Mouse (Mus musculus): ENCODE data around the gene Aldh1a3. TPM values are rescaled to one million over a fixed set of nuclear protein-coding genes. Genes with fewer than 3 reads are reported as not detected.

Gene Aldh1a3
- polyA plus RNA-seq, 1 experiment from 2014 or later: 2.9 TPM

DNA sequence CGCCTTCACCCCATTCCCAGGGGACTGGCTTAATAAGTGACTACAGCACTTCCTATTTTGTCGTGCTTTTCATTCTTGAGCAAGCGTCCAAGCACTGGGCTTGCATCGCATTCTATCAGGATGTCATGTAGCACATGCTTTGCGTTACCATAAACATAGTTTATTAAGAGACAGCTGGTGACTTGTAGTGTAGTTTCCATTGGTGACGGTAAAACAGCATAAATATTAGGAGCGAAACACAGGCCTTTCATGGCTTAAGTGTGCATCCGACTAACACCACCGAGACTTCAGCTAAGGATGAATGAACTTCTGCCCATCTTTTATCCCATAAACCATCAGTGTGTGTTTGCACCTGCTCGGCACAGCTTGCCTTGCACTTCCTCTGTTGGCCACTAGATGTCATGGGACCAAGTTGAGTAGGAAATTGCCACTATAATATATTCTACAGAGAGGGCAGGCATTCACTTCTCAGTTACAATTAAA, 7.2 kb upstream of the Aldh1a3 start:
- no peak overlapping the region for H3K27ac ChIP-seq (ENCODE audit: low read depth, low read length)
- ATAC-seq (replicated peaks; ENCODE audit: low FRiP score): no peak
- DNase-seq (ENCODE audit: low spot score): no peak
- H3K4me1 ChIP-seq (replicated peaks; ENCODE audit: control insufficient read depth, insufficient read depth, low read length): no peaks in the 10 kb centered on the region
- H3K27me3 ChIP-seq (replicated peaks; ENCODE audit: control insufficient read depth, insufficient read depth, low read length): peaks cover 6% of the 10 kb centered on the region
- H3K4me2 ChIP-seq: no peak overlapping the region
- H3K9me3 ChIP-seq (ENCODE audit: control insufficient read depth, low read length): no peaks in the 10 kb centered on the region
- no peak overlapping the region for H3K9ac ChIP-seq (ENCODE audit: low read depth, low read length)
- H3K36me3 ChIP-seq (ENCODE audit: control insufficient read depth, insufficient read depth, low read length): no peaks in the 10 kb centered on the region
- H3K4me3 ChIP-seq (ENCODE audit: low read depth, low read length): no peak overlapping the region
- WGBS: 46% methylated on average over 10 of the region's 10 CpGs

DNA sequence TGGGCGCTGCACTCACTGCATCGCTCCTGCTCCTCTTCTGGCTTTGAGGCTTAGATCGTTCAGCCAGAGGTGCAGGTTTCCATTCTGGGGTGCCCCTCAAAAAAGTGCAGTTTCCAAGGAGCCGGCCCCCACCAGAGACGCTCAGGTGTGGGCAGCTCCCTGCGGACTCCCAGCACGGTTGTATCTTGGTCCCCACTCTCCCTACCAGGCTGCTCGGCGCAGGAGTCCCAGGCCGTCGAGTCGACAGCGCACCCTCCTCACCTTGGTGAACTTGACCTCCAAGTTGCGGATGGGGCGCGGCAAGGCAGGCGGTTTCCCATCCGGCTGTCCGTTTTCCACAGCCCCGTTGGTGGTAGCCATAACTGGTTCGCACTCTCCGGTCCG, 272 bp downstream of the Aldh1a3 start:
- WGBS: 4% methylated on average over 23 of the region's 23 CpGs

DNA sequence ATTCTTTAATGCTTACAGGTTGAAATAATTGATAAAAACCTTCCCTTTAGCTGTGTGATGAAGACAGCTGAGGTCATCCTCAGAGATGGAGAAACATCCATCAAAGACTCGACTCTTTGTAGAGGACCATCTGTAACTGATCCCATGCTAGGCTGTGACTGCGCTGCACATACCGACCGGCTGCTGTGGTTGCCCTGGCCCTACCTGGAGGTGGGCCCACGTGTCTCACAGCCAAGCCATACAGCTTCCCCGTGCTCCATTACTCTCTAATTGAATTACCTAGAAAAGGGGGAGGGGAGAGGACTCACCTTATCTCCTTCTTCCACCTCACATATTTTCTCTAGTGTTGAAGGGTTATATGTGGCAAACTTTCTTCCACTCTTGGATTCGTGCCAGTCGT, 5.4 kb downstream of the Aldh1a3 start:
- no peak for DNase-seq (ENCODE audit: low spot score)
- peaks cover 29% of the 10 kb centered on the region for H3K27me3 ChIP-seq (replicated peaks; ENCODE audit: control insufficient read depth, insufficient read depth, low read length)
- no peak for ATAC-seq (replicated peaks; ENCODE audit: low FRiP score)
- H3K4me3 ChIP-seq (ENCODE audit: low read depth, low read length): no peak overlapping the region
- H3K27ac ChIP-seq (ENCODE audit: low read depth, low read length): no peak overlapping the region
- WGBS: 66% methylated on average over 8 of the region's 8 CpGs
- peaks cover 2% of the 10 kb centered on the region; the same call in 1 of the 2 replicates for H3K4me1 ChIP-seq (replicated peaks; ENCODE audit: control insufficient read depth, insufficient read depth, low read length)
- H3K9ac ChIP-seq (ENCODE audit: low read depth, low read length): no peak overlapping the region
- H3K9me3 ChIP-seq (ENCODE audit: control insufficient read depth, low read length): no peaks in the 10 kb centered on the region
- H3K36me3 ChIP-seq (ENCODE audit: control insufficient read depth, insufficient read depth, low read length): no peaks in the 10 kb centered on the region
- no peak overlapping the region for H3K4me2 ChIP-seq

More for the DNA sequence above, 272 bp downstream of the Aldh1a3 start:
- H3K4me3 ChIP-seq (ENCODE audit: low read depth, low read length): peak overlapping the region; percentile 50
- no peaks in the 10 kb centered on the region for H3K9me3 ChIP-seq (ENCODE audit: control insufficient read depth, low read length)
- no peak overlapping the region for H3K27ac ChIP-seq (ENCODE audit: low read depth, low read length)
- peak overlapping the region; percentile 73 for H3K4me2 ChIP-seq
- peaks cover 6% of the 10 kb centered on the region; the same call in 1 of the 2 replicates for H3K4me1 ChIP-seq (replicated peaks; ENCODE audit: control insufficient read depth, insufficient read depth, low read length)
- no peak overlapping the region for H3K9ac ChIP-seq (ENCODE audit: low read depth, low read length)
- H3K27me3 ChIP-seq (replicated peaks; ENCODE audit: control insufficient read depth, insufficient read depth, low read length): peaks cover 62% of the 10 kb centered on the region
- ATAC-seq (replicated peaks; ENCODE audit: low FRiP score) (no peak), DNase-seq (ENCODE audit: low spot score) (no peak)
- H3K36me3 ChIP-seq (ENCODE audit: control insufficient read depth, insufficient read depth, low read length): no peaks in the 10 kb centered on the region

DNA sequence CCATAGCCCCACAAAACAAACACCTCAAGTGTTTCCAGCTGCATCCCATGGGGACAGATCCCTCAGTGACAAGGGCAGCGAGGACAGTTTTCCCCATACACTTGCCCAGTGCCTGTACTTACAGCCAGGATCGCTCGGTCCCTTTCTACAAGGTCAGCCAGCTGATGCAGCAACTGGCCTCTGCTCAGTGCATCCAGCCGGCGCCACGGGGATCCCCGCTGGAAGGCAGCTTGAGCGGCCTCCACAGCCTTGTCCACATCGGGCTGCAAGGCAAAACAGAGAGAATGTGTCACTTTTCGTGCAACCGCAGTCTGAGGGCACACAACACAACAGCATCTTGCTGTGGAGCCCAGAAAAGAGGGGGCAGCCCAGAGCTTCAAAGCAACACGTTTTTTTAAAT, 8.3 kb downstream of the Aldh1a3 start:
- no peak for ATAC-seq (replicated peaks; ENCODE audit: low FRiP score)
- H3K4me1 ChIP-seq (replicated peaks; ENCODE audit: control insufficient read depth, insufficient read depth, low read length): no peaks in the 10 kb centered on the region
- 49% methylated on average over 12 of the region's 12 CpGs for WGBS
- H3K4me3 ChIP-seq (ENCODE audit: low read depth, low read length): no peak overlapping the region
- no peak overlapping the region for H3K9ac ChIP-seq (ENCODE audit: low read depth, low read length)
- H3K27ac ChIP-seq (ENCODE audit: low read depth, low read length): no peak overlapping the region
- H3K9me3 ChIP-seq (ENCODE audit: control insufficient read depth, low read length): no peaks in the 10 kb centered on the region
- no peak for DNase-seq (ENCODE audit: low spot score)
- H3K36me3 ChIP-seq (ENCODE audit: control insufficient read depth, insufficient read depth, low read length): no peaks in the 10 kb centered on the region
- peaks cover 2% of the 10 kb centered on the region; the same call in 1 of the 2 replicates for H3K27me3 ChIP-seq (replicated peaks; ENCODE audit: control insufficient read depth, insufficient read depth, low read length)
- no peak overlapping the region for H3K4me2 ChIP-seq

DNA sequence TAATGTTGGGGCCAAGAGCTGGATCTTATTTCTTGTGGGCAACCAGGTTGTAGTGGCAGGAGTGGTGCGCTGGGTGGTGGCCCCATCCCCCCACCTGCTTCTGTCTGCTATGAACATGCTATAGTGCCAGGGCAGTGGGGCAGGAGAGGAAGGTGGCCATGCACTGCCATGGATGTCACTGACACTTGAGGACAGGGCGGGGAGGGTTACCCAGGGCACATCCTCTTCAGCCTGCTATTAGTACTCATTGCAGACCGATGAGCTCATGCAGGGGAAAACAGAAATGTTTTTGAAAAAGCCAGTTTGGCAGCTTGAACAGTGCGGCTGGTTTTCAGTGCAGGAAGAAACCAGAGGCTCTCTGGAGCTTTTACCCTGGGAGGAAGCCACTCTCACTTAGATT, 10.5 kb downstream of the Aldh1a3 start:
- Histone ChIP-seq H3K27ac (ENCODE audit: low read depth, low read length) (no peak overlapping the region), H3K27me3 (replicated peaks; ENCODE audit: control insufficient read depth, insufficient read depth, low read length) (no peaks in the 10 kb centered on the region), H3K4me2 (no peak overlapping the region), H3K4me1 (replicated peaks; ENCODE audit: control insufficient read depth, insufficient read depth, low read length) (no peaks in the 10 kb centered on the region), H3K9me3 (ENCODE audit: control insufficient read depth, low read length) (no peaks in the 10 kb centered on the region), H3K36me3 (ENCODE audit: control insufficient read depth, insufficient read depth, low read length) (no peaks in the 10 kb centered on the region), H3K9ac (ENCODE audit: low read depth, low read length) (no peak overlapping the region), H3K4me3 (ENCODE audit: low read depth, low read length) (no peak overlapping the region)
- DNase-seq (ENCODE audit: low spot score): no peak
- WGBS: 82% methylated on average over 4 of the region's 4 CpGs
- no peak for ATAC-seq (replicated peaks; ENCODE audit: low FRiP score)

DNA sequence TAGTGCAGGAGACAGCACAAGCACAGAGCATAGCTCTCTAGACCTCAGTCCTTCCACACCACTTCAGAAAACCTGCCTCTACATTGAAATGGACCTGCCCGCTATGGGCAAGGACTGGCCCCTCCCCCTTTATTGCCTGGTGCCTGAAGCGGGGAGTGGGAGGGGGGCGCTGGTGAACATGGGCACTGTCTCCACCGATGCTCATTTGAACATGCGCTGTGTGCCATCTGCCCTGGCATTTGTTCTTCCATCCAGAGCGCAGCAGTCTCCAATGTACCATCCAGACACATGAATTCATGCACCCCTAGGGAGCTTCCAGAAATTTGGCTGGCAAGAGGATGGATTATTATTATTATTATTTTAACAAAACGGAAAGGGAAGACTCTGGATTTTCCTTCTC, 14.2 kb downstream of the Aldh1a3 start:
- 82% methylated on average over 7 of the region's 7 CpGs for WGBS
- DNase-seq (ENCODE audit: low spot score) (no peak), ATAC-seq (replicated peaks; ENCODE audit: low FRiP score) (no peak)
- Histone ChIP-seq H3K4me1 (replicated peaks; ENCODE audit: control insufficient read depth, insufficient read depth, low read length) (no peaks in the 10 kb centered on the region), H3K9me3 (ENCODE audit: control insufficient read depth, low read length) (no peaks in the 10 kb centered on the region), H3K36me3 (ENCODE audit: control insufficient read depth, insufficient read depth, low read length) (no peaks in the 10 kb centered on the region), H3K27ac (ENCODE audit: low read depth, low read length) (no peak overlapping the region), H3K4me3 (ENCODE audit: low read depth, low read length) (no peak overlapping the region), H3K9ac (ENCODE audit: low read depth, low read length) (no peak overlapping the region), H3K4me2 (no peak overlapping the region), H3K27me3 (replicated peaks; ENCODE audit: control insufficient read depth, insufficient read depth, low read length) (no peaks in the 10 kb centered on the region)

DNA sequence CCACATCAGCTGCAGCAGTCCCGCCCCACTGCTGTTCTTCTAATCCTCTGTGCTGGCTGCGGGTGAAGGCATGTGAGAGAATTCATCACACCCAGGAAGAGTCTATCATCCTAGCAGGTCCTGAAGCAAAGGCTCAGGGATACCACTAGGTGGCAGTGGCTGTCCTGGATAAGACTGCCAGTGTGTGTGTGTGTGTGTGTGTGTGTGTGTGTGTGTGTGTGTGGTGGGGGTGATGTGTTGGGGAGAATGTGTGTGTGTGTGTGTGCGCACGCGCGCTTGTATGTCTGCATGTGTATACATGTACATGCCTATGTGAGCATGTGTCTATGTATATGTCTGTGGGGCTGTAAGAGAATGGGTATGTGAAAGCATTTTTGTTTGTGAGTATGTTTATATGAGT, 17.9 kb downstream of the Aldh1a3 start:
- no peak overlapping the region for H3K4me3 ChIP-seq (ENCODE audit: low read depth, low read length)
- H3K27me3 ChIP-seq (replicated peaks; ENCODE audit: control insufficient read depth, insufficient read depth, low read length): no peaks in the 10 kb centered on the region
- no peaks in the 10 kb centered on the region; the same call in 1 of the 2 replicates for H3K4me1 ChIP-seq (replicated peaks; ENCODE audit: control insufficient read depth, insufficient read depth, low read length)
- H3K4me2 ChIP-seq: no peak overlapping the region
- no peak for ATAC-seq (replicated peaks; ENCODE audit: low FRiP score)
- H3K36me3 ChIP-seq (ENCODE audit: control insufficient read depth, insufficient read depth, low read length): no peaks in the 10 kb centered on the region
- 62% methylated on average over 6 of the region's 6 CpGs for WGBS
- DNase-seq (ENCODE audit: low spot score): no peak
- no peaks in the 10 kb centered on the region for H3K9me3 ChIP-seq (ENCODE audit: control insufficient read depth, low read length)
- H3K27ac ChIP-seq (ENCODE audit: low read depth, low read length): no peak overlapping the region
- H3K9ac ChIP-seq (ENCODE audit: low read depth, low read length): no peak overlapping the region

DNA sequence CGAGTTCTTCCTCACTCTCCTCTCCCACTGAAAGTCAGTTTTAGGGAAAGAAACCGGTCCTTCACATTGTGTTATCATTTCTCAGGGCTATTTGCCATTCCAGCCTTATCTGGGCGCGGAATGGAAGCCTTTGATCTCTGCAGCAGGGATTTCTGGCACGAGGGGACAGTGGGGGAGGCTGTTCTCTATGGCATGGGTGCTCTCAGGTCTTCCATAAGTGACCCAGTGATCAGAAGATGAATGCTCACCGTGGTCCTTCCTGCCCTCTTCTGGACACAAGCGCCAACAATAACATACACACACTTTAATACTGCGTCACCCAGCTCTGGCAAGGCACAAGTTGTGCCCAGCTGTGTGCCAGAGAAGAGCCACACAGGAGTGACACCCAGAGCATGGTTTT, 20.3 kb downstream of the Aldh1a3 start:
- Histone ChIP-seq H3K36me3 (ENCODE audit: control insufficient read depth, insufficient read depth, low read length) (no peaks in the 10 kb centered on the region), H3K4me3 (ENCODE audit: low read depth, low read length) (no peak overlapping the region), H3K27me3 (replicated peaks; ENCODE audit: control insufficient read depth, insufficient read depth, low read length) (no peaks in the 10 kb centered on the region), H3K9me3 (ENCODE audit: control insufficient read depth, low read length) (no peaks in the 10 kb centered on the region), H3K9ac (ENCODE audit: low read depth, low read length) (no peak overlapping the region), H3K27ac (ENCODE audit: low read depth, low read length) (no peak overlapping the region), H3K4me2 (no peak overlapping the region), H3K4me1 (replicated peaks; ENCODE audit: control insufficient read depth, insufficient read depth, low read length) (no peaks in the 10 kb centered on the region; the same call in 1 of the 2 replicates)
- ATAC-seq (replicated peaks; ENCODE audit: low FRiP score) (no peak), DNase-seq (ENCODE audit: low spot score) (no peak)
- WGBS: 52% methylated on average over 8 of the region's 8 CpGs

DNA sequence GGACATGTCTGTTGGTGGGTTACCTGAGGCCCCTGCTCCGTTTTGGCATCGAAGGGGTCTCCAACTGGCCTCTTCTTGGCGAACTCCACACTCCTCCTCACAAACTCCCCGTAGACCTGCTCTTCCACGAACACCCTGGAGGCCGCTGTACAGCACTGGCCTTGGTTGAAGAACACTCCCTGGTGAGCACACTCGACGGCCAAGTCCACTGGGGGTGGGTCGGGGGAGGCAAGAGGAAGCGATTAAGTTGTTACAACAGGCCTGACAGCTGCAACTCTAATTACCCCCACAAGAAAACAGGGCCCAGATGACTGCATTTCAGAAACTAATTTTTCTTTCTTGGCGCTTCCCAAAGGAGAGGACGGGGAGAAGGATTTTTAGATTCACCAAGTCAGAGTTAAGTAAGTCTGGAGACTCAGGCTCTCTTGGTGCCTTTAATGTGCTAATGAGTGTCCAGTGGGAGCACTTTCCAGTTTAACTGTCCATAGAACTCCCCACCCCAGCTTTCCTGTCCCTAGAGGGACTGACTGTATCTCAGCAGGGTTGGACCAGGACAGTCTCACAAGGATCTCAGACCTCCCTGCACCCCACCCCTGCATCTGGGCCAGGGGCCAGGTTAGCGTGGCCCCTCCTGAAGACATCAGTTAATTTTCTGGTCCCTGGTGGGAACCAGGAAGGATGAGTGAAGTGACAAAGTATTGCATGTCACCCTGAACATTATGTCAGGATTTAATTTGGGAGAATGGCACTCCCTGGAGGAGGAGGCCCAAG, 21.2 kb downstream of the Aldh1a3 start:
- H3K4me3 ChIP-seq (ENCODE audit: low read depth, low read length): no peak overlapping the region
- H3K9ac ChIP-seq (ENCODE audit: low read depth, low read length): no peak overlapping the region
- no peaks in the 10 kb centered on the region for H3K36me3 ChIP-seq (ENCODE audit: control insufficient read depth, insufficient read depth, low read length)
- no peak overlapping the region for H3K4me2 ChIP-seq
- no peak overlapping the region for H3K27ac ChIP-seq (ENCODE audit: low read depth, low read length)
- no peak for DNase-seq (ENCODE audit: low spot score)
- ATAC-seq (replicated peaks; ENCODE audit: low FRiP score): no peak
- no peaks in the 10 kb centered on the region for H3K9me3 ChIP-seq (ENCODE audit: control insufficient read depth, low read length)
- H3K27me3 ChIP-seq (replicated peaks; ENCODE audit: control insufficient read depth, insufficient read depth, low read length): no peaks in the 10 kb centered on the region
- H3K4me1 ChIP-seq (replicated peaks; ENCODE audit: control insufficient read depth, insufficient read depth, low read length): no peaks in the 10 kb centered on the region; the same call in 1 of the 2 replicates
- 54% methylated on average over 13 of the region's 13 CpGs for WGBS

All from liver, embryonic 11.5 days (tissue).